Mouse (Mus musculus) liver, postnatal 0 days (tissue): Measurements from ENCODE around the gene Arhgef3.

Experiments
- CTCF ChIP-seq: sonication (generic); IDR thresholded peaks from 2 replicates; pipeline ENCODE4 v1.5.1; 2016; ENCODE audit warnings: antibody characterized with exemption, low read depth
- EP300 ChIP-seq: IDR thresholded peaks from 2 replicates; pipeline ENCODE4 v1.6.1; 2016; ENCODE audit warnings: antibody characterized with exemption, low read depth, mild to moderate bottlenecking

DNA sequence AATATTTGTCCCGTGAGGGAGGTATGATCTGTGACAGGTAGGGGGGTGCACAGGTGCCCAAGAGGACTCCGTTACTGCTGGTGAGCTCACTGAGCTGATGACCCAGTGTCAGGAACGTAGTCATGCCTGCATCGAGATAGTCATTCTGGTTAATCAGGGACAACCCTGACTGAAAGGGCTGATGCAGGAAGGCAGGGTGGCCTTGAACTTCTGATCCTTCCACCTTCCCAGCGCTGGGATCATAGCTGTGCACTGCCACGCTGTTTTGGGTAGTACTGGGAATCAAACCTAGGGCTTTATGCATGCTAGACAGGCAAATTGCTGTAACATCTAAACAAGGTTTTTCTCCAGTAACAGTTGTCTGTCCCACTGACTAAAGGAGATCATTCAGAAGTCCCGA lies 109.9 kb downstream of the Arhgef3 start:
- no peak for TF ChIP-seq CTCF
- no peak for TF ChIP-seq EP300
